Comparison of ENCODE assay signal across 22 mouse cellular contexts in genomic region chr15:61563347-61563746, GRCm38 (mm10).
DNase-seq lines count a peak whose midpoint lies in the region; TF ChIP-seq lines count a peak whose summit lies in the region.
"Had no signal": no experiment of that assay in that cellular context is flagged by ENCODE, and none has a peak within 500 bp of the region (broad histone marks: within the 10 kb centered on the region; RNA-seq: fewer than 3 reads in every experiment).

No protein-coding gene starts in this region.

- H3ac ChIP-seq in C2C12 (ENCODE audit: control insufficient read depth, insufficient read length, low read depth): no peak overlapping the region

- H3K4me1 ChIP-seq in heart, embryonic 10.5 days: no peaks in the 10 kb centered on the region
- H3K4me1 ChIP-seq: embryonic facial prominence, embryonic 10.5 days; embryonic facial prominence, embryonic 12.5 days; forebrain, embryonic 13.5 days; forebrain, embryonic 15.5 days had no signal

- DNase-seq in 3134 (ENCODE audit: extremely low read depth, insufficient read length, low spot score) (peak; percentile 38), 3T3-L1 (ENCODE audit: low read depth, low spot score) (peak; percentile 61), adipocyte (ENCODE audit: low spot score) (peak; percentile 13)
- DNase-seq in heart, embryonic 10.5 days (ENCODE audit: low spot score): no peak
- DNase-seq in ovary, postnatal 36 days (ENCODE audit: low spot score): no peak
- DNase-seq in frontal cortex, adult 2 months (ENCODE audit: extremely low spot score in 1 of 2, low spot score in 1 of 2): no peak
- DNase-seq: adrenal gland, adult 2 months; adrenal gland, postnatal 10 days; adrenal gland, postnatal 25 days; B cell, adult 2 months; cerebellum, adult 11 months; cerebellum, adult 18-20 months; cerebellum, adult 8-10 months; cerebellum, postnatal 10 days; cerebellum, postnatal 25 days; forebrain, postnatal 0 days had no signal

- no peaks in the 10 kb centered on the region for H3K9me3 ChIP-seq in heart, embryonic 10.5 days
- H3K9me3 ChIP-seq: embryonic facial prominence, embryonic 10.5 days; embryonic facial prominence, embryonic 12.5 days; forebrain, embryonic 13.5 days; forebrain, embryonic 15.5 days had no signal

- H3K79me2 ChIP-seq in C2C12 (ENCODE audit: control insufficient read depth, insufficient read depth): no peaks in the 10 kb centered on the region

- H3K27ac ChIP-seq in heart, embryonic 10.5 days: no peak overlapping the region
- H3K27ac ChIP-seq: embryonic facial prominence, embryonic 10.5 days; embryonic facial prominence, embryonic 12.5 days; forebrain, embryonic 13.5 days; forebrain, embryonic 15.5 days had no signal

- H3K36me3 ChIP-seq in C2C12 (ENCODE audit: control insufficient read depth, insufficient read depth): no peaks in the 10 kb centered on the region
- H3K36me3 ChIP-seq in heart, embryonic 10.5 days: no peaks in the 10 kb centered on the region
- H3K36me3 ChIP-seq: embryonic facial prominence, embryonic 10.5 days; embryonic facial prominence, embryonic 12.5 days; forebrain, embryonic 15.5 days had no signal

- no peak for TF ChIP-seq CTCF in C2C12 (IDR thresholded peaks at IDR 0.05; ENCODE audit: control insufficient read depth, insufficient read depth, insufficient read length)

- no peaks in the 10 kb centered on the region for H3K79me3 ChIP-seq in C2C12 (ENCODE audit: low read depth)

- no peak overlapping the region for H3K4me3 ChIP-seq in C2C12 (ENCODE audit: insufficient read depth, poor library complexity, severe bottlenecking)
- no peak overlapping the region for H3K4me3 ChIP-seq in heart, embryonic 10.5 days
- H3K4me3 ChIP-seq: embryonic facial prominence, embryonic 10.5 days; embryonic facial prominence, embryonic 12.5 days; forebrain, embryonic 13.5 days; forebrain, embryonic 15.5 days had no signal

- H3K27me3 ChIP-seq in C2C12 (ENCODE audit: control insufficient read depth, insufficient read depth, insufficient read length): no peaks in the 10 kb centered on the region
- H3K27me3 ChIP-seq in heart, embryonic 10.5 days (ENCODE audit: insufficient read depth, poor library complexity, severe bottlenecking): no peaks in the 10 kb centered on the region
- H3K27me3 ChIP-seq: embryonic facial prominence, embryonic 12.5 days; forebrain, embryonic 13.5 days; forebrain, embryonic 15.5 days; Patski had no signal

TF ChIP-seq in C2C12, 6 proteins besides CTCF, POLR2A, EP300 and RAD21:
- TF ChIP-seq CEBPB (IDR thresholded peaks at IDR 0.05; ENCODE audit: low read depth): no peak
- TF ChIP-seq FOSL1 (IDR thresholded peaks at IDR 0.05; ENCODE audit: insufficient read depth, low read length, poor library complexity, severe bottlenecking): peak; percentile 51

Comparison
In these comparisons a context has a peak if more than half of its experiments do, and no peak if none do; other contexts are left out.
1. DNase-seq: peak in 3134 (single experiment), 3T3-L1 (single experiment) and adipocyte (single experiment); none in heart, embryonic 10.5 days (single experiment), ovary, postnatal 36 days (single experiment) and frontal cortex, adult 2 months (0 of 2).